Mouse (Mus musculus) thymus, postnatal 10 days (tissue): Measurements from ENCODE around the gene Atxn1.

ENCODE experiments used
- DNase-seq, 2 experiments: peaks; one replicate each; pipeline ENCODE4 v3.0.0; 2021; ENCODE audit warnings: low spot score in 2 of 2

Atxn1 gene

DNA sequence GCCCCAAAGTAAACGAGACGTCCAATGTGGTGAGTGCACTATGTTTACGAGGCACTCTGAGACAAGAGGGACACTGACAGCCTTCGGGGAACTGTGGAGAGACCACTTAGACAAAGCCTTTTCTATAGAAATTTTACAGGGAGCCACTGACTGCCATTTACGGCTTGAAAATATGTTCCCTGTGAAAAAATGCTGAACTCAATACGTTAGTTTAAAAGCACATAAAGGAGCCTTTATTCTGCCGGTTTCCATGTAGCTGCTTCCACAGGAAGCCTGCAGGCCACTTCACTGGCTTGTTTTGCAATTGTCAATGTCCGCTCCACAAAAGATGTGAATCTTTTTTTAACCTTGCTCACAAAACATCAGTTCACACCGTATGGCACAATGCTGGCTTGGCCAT lies 186.6 kb downstream of the Atxn1 start:
- no peak for DNase-seq

DNA sequence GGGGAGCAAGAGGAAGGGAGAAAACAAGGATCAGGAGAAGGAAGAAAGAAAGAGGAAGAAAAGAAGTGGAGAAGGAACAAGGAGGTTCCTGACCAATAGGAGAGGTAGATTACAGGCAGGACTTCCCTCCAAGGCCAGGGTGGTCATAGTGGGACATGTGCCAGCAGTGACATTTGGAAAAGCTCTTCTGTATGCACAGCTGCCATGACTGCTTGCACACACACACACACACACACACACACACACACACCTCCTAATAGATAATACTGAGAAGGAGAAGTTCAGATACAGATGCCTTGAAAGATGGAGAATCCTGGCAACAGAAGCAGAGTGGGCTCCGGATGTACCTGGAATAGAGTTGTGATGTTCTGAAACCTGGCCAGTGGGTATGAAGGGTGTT lies 189.3 kb downstream of the Atxn1 start:
- no peak for DNase-seq

DNA sequence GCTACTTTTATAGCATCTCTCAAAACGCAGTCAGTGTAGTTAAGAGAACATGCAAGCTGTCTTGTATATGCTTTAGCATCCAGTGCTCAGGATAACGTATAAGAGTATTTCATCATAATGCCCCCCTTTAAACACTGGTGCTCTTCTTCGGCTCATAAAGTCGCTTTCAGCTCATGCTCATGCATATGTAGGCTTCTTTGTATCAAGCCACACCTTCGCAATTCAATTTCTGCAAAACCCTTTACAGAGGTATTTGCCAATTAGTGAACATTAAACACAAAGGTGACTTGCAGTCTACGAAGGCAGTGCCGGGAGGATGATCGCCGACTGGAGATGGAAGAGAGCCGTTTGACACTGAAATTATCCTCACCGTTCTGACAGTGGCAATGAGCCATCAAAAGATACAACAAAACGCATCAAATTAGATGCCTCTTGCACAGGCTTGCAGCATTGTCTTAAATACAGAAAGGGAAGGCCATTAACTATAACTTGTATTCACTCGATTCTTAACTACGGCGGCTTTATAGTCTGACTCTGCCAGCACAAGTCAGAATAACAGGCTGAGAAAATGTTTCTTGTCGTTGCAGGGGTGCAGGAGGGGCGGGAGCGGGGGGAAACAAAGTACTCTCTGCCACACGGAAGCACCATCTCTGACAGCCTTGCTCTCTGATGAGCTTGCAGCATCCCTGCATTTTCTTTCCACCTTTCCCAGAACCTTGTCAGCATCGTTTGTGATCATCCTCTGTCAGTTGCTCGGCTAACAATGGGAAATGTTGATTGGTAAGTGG lies 191.2 kb downstream of the Atxn1 start:
- DNase-seq, result no peak

DNA sequence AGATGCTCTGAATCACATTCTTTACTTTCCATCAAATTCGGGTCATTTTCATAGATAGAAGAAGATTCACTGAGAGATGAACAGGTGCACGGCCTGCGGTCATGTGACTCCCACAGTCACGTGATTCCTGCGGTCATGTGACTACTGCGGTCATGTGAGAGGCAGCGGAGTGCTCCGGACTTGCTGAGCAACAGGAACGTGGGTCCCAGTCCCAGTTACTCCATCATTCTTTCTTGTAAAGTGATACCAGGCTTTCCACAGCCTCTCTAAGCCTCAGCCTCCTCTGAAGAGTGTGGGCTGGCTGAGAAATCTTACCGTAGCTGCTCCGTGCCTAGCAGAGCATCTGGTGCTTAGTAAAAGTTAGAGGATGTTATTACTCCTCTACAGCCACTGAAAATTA lies 195.1 kb downstream of the Atxn1 start:
- no peak for DNase-seq

DNA sequence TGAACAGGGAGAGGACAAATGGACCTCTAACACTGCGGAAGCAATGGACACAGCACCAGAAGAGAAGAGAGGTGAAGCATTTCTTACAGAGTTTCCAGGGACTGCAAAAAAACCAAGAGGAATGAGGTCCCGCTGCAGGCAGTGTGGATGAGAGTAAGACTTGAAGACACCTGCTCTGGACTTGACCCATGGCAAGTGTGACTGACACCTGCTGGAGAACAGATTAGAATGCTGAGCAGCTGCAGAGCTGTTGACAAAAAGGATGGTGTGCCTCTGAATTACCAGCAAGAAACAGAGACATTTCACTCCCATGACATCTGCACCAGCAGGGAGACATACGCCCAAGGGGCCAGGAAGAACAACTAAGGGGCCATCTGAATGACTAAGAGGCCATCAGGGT lies 196.6 kb downstream of the Atxn1 start:
- no peak for DNase-seq

DNA sequence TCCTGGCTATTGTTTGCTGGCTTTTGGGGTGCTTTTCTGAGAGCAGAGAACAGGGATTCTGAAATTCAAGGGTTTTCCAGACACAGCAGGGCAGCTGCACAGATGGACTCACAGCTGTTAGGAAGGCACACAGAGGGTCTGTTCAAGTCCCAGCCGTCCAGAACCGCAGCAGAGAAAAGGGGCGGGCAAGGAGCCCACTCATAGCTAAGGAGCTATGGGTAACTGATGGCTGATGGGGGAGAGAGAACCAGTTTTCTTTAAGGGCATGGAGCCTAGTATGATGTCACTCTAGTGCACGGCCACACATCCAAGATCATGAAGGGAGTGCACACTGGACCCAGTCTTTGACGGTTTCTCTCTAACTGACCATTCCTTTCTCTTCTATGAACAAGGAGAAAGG lies 200.5 kb downstream of the Atxn1 start:
- DNase-seq, result no peak

DNA sequence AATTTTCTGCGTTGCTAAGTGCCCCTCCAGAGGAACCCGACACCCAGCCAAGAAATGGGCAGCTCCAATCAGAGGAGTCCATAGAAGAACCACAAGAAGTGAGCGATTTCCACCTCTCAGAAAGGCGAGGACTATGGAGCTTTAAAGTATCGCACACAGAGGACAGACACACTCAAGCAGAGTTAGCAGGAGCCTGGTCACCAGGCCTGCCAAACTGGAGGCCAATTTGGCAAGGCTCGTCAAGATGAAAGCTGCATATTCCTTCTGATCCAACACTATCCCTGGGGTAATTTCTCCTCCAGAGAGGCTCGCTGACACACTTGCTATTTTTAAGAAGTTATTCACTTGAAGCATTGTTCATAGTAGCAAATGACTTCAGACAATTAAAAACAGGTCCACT lies 202.5 kb downstream of the Atxn1 start:
- DNase-seq, result no peak

DNA sequence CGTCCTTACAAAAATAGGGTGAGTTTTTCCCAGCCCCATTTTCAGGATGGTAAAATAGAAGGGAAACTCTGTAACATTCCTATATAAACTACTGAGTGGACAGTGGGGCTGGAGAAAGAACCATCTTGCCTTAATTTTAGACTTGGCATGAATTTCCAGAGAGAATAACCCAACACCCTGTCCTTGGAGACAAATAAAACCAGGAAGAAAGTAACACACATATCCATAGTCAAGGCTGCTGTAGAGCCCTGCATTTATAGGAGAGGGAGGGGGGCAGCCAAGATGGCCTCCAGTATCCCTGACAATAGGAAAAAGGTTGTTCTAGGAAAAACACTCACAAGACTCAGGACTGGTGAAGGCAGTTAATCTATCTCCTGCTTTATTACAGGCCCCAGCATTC lies 210.3 kb downstream of the Atxn1 start:
- no peak for DNase-seq

DNA sequence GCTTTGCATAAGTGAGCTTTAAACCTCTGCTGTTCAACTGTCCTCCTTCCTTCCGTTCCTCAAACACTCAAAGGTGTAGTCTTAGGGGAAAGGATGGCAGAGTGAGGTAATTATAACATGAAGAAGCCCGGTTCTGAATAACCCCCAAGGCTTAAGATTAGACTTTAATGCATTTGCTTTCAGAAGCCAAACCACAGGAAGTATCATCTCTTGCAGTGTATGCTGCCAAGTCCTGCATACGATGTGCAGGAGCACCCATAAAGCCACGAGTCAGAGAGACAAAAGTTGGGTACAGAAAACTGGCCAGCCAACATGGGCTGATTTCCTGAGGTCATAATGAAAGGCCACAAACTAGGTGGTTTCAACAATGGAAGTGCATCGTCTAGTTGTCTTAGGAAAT lies 212.3 kb downstream of the Atxn1 start:
- no peak for DNase-seq

DNA sequence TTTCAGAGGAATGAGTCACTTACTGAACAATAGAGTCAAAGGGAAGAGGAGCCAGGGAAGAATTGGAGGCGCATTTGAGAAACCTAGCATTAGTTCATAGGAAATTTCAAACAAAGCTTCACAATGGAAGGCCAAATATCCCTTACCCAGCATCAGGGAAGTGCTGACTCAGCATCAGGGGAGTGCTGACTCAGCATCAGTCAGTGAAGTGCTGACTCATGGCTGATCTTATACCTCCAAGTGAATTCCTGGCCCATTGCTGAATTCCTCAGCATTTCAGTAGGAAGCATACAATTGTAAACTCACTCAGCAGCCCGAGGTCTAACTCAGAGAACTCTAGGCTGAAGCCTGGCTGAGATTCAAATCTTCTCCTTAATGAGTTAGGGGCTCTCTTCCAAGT lies 213.6 kb downstream of the Atxn1 start:
- no peak for DNase-seq

DNA sequence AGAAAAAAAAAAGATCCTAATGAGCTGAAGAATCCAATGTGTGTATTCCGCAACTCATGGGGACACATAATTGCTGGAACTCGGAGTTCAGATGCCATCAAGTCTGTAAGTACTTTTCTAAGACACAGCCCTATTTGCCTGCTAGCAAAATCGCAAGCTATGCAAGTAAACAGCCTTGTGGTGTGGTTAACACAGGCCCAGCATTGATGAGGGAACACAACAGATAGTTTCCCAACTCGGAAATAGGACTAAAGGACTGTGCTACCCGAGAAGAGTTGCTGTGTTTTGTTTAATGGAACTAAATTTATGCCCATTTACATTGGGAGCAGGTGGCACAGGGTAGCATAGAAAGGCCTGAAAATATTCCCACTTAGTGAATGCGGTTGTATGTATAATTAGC lies 214.2 kb downstream of the Atxn1 start:
- DNase-seq, result no peak

DNA sequence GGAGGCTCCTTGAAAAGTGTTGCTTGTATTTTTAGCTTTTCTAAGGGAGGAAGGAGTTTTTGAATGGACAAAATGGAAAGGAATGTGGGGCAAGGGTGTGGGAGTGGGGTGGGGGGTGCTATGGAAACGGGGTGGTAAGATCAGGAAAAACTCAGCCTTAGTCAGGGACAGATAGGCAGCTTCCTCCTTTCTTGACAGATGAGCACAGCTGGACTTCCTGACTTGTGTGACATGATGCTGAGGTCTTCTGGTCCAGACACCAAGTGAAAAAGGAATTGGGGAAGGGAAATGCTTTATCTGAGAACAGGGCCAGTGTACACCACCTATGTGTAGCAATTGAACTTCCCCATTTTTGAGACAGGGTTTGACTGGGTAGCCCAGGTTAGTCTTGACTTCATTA lies 214.9 kb downstream of the Atxn1 start:
- no peak for DNase-seq

DNA sequence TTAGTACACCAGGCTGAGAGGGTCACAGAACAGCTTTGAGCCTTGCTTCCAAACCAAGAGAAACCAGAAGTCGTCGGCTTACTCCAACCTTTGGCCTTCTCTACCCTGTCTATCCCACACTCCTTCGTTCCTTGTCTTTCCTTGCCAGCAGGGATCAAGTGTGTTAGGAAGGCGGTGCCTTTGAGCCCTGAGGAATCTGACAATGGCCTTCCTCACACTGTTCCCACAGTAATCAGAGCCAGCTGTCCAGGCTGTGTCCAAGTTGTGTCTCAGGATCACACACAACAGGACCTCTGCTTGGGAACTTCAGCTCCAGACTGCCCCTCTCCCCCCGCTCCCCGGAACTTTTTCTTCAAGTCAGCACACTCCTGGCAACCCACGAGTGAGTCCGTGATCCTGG lies 215.6 kb downstream of the Atxn1 start:
- DNase-seq, result no peak

DNA sequence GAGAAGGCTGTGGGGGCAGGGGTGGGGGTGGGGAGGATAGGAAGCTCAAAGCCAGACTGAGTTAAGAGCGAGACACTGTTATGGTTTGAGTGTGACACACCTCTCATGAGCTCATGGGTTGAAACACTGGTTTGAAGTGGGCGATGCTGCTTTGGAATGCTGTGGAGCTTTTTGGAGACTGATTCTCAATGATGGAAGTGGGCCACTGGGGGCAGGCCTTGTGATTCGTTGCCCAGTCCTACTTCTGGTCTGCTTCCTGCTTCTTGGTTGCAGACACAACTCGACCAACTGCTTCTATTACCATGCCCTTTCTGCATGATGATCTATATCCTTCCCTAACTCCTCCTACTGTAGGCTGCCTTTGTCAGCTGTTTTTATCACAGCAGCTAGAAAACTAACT lies 216.1 kb downstream of the Atxn1 start:
- DNase-seq, result no peak

DNA sequence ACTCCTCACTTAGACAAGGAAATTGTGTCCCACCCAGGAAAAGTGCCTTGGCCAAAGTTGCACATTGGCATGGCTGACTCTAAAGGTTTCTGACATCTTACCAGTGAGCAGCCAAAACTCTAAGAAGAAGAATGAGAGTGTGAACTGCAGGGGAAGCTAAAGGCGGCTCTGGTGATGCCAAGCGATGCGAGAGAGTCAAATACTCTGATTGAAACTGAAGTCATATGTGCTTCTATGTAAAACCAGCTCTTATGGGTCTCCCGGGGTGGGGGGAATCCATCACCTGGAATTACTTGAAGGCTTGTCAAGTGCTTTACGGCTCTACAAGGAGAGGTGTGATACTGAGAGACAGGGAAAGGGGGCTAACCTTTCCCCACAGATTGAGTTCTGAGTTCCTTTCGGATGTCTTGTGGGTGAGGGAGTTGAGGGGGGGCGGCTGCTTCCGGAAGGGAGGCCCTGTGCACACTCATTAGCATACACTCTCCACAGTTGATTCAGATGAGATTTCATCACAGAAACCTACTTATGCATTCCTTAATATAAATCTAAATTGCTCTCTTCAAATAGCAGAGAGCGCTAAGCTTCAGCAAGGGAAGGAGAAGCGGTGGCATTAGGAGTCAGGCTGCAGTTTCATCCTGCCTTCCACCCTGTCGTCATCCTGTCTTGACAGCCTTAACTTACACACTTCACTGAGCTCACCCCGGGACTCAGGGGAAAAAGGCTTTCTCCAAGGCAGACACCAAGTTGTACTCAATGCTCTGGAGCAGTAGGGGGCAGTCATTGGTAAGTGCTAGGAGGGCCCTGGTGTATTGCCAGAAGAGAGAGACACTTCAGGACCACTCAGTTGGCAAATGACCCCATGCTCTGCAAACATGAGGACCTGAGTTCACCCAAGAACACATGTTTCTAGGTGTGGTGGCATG lies 218.7 kb downstream of the Atxn1 start:
- DNase-seq, result no peak

DNA sequence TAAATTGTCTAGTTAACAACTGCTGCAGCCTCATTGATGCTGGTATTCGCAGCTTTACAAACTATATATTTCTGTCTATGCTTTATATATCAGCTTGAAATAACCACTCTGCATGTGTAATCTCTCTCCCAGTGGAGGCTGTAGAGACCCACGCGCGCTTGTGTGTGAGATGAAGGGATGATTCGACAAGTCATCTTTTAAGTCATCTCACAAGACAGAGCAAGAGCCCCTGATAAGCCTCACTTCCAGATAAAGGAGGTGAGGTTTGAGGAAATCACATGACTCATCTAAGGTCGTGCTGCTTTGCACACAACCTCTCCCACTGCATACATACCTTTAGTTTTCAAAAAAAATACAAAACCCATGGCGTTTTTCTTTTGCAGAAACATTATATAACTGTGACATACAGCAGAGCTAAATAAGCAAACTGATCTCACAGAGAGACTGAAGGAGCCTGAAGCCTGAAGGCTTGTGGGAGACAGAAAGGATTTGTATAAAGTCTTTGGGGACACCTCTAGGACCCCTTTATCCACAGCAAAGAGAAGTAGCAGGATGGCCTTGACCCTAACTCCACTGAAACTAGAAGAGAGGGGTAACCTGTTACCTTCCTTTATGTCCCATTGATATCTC lies 219.9 kb downstream of the Atxn1 start:
- DNase-seq, result no peak

DNA sequence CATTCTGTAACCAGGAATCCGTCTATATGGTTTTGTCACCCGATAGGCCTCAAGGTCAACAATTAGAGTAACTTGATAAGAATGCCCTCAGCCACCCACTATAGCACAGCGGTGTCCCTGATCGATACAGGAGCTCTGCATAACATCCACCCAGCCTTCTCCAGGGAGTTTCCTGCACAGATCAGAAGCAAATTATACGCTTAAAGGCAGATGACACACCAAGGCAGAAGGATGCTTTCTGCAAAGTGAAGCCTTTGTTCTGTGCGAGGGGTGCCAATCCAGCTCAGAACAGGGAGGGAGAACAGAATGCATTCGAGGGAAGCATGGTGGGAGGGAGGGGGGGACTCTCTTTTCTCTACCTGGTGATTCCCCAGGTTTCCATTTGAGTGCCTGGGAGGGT lies 221.0 kb downstream of the Atxn1 start:
- no peak for DNase-seq

DNA sequence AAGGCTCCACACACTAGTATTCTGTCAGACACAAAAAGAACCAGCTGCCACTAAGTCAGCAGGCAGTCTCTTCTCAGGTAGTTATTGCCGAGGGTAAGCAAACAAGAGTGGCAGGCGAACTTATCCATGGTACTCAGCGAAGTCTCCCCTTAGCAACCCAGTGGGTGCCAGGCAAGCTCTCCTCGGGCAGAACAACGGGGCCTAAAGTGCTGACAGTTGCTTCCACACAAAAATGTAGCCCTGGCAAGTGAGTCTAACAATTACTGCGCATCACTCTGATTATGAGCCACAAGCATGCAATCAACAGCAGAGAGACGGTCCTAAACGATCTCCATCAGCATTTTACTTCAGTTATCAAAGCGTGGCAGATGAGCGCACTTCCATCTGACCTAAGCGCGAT lies 224.4 kb downstream of the Atxn1 start:
- DNase-seq, result no peak

DNA sequence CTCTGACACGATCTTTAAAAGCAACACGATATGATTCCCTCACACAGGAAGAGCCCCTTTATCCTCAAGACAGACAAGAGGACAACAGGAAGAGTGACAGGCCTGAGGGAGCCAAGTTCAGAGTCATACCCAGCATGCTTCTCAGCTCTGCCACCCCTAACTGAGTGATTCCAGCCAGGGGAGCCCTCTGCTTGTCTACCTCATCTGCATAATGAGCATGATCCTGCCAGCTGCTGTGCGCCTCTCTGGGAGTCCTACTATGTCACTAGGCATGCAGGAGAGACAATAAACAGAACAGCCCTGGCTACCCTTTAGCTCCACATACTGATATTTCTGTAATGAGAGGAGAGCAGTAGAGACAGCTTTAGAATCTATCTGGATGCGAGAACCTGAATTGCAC lies 228.6 kb downstream of the Atxn1 start:
- DNase-seq, result no peak

DNA sequence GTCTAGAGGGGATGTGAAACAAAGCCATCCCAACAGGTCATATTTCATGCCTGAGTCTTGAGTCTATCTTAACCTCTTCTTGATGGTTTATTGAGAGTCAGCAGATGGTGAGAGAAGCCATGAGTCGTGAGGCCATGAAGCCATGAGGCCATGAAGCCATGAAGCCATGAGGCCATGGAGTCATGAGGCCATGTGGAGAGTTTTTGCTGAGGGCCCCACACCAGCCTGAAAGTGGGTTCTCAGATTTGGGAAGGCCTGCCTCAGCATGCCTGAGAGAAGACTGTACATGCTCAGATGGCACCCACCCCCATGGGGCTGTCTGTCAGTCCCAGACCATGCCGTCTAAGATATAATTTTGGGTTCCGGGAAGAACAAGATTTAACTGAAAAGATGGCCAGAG lies 229.0 kb downstream of the Atxn1 start:
- DNase-seq, result no peak

DNA sequence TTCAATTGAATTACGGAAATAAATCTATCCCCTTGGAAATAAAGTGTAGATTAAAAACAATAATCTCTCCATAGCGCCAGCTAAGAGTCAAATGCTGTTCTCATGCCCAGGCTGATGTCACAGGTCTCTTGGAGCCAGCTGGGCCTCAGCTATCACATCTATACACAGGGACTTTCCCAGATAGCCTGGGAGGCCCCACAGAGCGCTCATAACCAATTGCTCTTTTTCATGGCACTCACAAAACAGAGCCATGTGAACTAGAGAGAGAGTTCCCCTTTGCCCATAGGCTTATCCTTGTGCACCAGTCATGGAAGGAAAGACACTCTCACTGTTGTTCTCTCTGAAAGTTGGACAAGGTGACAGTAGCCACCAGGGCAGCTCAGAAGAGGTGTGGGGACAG lies 230.3 kb downstream of the Atxn1 start:
- DNase-seq, result no peak

DNA sequence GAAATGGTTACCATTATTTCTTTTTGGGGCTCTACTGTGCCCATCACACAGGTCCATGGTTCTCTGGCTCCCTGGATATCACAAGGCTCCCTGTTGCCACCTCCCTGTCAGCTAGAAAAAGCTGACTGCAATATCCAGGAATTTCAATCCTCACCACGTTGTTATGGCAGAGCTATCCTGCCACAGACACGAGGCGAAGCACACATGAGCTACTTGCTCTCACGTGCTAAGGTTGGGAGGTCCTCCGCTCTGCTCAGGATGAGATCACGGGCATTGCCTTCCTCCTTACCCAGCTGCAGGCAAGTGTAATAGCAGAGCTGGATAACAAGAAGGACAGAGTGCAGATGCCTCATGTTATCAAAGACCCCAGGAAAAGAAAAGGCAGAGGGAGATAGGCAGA lies 232.2 kb downstream of the Atxn1 start:
- no peak for DNase-seq

DNA sequence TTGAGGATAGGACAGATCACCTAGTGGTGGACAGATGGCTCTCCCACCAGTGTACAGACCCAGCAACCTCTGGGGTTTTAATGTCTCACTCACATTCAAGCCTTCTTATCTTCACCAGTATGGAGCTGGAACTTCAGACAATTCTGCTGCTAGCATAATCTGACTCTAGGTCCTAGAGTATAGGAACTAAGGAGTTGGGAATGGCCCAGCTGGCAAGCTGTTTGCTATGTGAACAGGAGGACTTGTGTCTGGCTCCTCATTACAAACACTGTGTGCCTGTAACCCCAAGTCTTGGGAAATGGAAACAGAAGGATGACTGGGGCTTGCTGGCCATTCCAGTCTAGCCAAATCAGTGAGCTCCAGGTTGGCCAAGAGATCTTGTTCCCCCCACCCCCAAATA lies 237.9 kb downstream of the Atxn1 start:
- DNase-seq, result no peak
